Comparison of ENCODE assay signal across 17 mouse cellular contexts in the genomic region with DNA sequence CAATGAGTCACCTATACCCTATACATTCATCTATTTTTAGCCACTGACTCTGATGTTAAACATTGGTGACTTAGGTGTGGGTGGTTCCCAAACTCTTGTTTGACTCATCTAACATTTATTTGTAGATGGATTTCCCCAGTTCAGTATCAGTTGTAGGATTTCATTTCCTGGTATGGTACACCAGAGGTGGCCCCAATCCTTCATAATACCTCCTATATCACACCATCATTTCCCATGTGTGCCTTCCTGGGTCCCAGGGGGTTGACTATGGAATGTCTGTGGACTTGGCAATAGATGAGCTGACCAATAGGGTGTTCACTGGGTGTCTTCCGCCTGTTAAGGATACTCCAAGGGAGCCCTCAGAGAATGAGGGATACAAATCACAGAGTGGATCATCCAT. TPM values are rescaled to one million over a fixed set of nuclear protein-coding genes. Genes with fewer than 3 reads are reported as not detected.
"Had no signal": no experiment of that assay in that cellular context is flagged by ENCODE, and none has a peak within 500 bp of the region (broad histone marks: within the 10 kb centered on the region; RNA-seq: fewer than 3 reads in every experiment).

No protein-coding gene starts in this region.

- H3K27me3 ChIP-seq: liver, embryonic 13.5 days; liver, embryonic 15.5 days; midbrain, embryonic 13.5 days; midbrain, embryonic 15.5 days; neural tube, embryonic 12.5 days had no signal

- H3K9ac ChIP-seq: liver, embryonic 13.5 days; liver, embryonic 15.5 days; liver, postnatal 0 days; midbrain, embryonic 13.5 days; midbrain, embryonic 15.5 days; neural tube, embryonic 12.5 days had no signal

- H3K27ac ChIP-seq: liver, embryonic 13.5 days; liver, embryonic 15.5 days; macrophage; midbrain, embryonic 13.5 days; midbrain, embryonic 15.5 days; neural tube, embryonic 12.5 days had no signal

- H3K4me2 ChIP-seq: liver, embryonic 11.5 days; liver, embryonic 13.5 days; liver, embryonic 15.5 days; midbrain, embryonic 11.5 days; midbrain, embryonic 13.5 days; midbrain, embryonic 15.5 days; neural tube, embryonic 12.5 days had no signal

- H3K4me1 ChIP-seq: midbrain, embryonic 13.5 days; midbrain, embryonic 15.5 days; neural tube, embryonic 12.5 days had no signal

- ATAC-seq: liver, postnatal 0 days; midbrain, embryonic 13.5 days; midbrain, embryonic 15.5 days had no signal

- H3K4me3 ChIP-seq: liver, embryonic 13.5 days; liver, embryonic 15.5 days; megakaryocyte, embryonic 14.5 days; midbrain, embryonic 13.5 days; midbrain, embryonic 15.5 days; neural tube, embryonic 12.5 days had no signal

- DNase-seq: liver; liver, embryonic 13.5 days; liver, postnatal 0 days; right cerebral cortex, postnatal 14 days; thymus, adult 18-20 months; thymus, postnatal 14 days; thymus, postnatal 36 days had no signal

- H3K36me3 ChIP-seq: liver, embryonic 13.5 days; liver, embryonic 15.5 days; midbrain, embryonic 13.5 days; midbrain, embryonic 15.5 days; neural tube, embryonic 12.5 days had no signal

- H3K9me3 ChIP-seq: liver, embryonic 13.5 days; liver, embryonic 15.5 days; midbrain, embryonic 13.5 days; midbrain, embryonic 15.5 days; neural tube, embryonic 12.5 days had no signal

RNA-seq across cellular contexts. Expression of gene Edn3, which starts 7.2 kb away (rescaled TPM):
- total RNA-seq: megakaryocyte progenitor cell, adult 5-6 weeks; monocyte, adult 5-6 weeks had no signal
- polyA plus RNA-seq: macrophage had no signal
